Mouse (Mus musculus): ENCODE results near the gene Cacna1a.

The Cacna1a gene

DNA sequence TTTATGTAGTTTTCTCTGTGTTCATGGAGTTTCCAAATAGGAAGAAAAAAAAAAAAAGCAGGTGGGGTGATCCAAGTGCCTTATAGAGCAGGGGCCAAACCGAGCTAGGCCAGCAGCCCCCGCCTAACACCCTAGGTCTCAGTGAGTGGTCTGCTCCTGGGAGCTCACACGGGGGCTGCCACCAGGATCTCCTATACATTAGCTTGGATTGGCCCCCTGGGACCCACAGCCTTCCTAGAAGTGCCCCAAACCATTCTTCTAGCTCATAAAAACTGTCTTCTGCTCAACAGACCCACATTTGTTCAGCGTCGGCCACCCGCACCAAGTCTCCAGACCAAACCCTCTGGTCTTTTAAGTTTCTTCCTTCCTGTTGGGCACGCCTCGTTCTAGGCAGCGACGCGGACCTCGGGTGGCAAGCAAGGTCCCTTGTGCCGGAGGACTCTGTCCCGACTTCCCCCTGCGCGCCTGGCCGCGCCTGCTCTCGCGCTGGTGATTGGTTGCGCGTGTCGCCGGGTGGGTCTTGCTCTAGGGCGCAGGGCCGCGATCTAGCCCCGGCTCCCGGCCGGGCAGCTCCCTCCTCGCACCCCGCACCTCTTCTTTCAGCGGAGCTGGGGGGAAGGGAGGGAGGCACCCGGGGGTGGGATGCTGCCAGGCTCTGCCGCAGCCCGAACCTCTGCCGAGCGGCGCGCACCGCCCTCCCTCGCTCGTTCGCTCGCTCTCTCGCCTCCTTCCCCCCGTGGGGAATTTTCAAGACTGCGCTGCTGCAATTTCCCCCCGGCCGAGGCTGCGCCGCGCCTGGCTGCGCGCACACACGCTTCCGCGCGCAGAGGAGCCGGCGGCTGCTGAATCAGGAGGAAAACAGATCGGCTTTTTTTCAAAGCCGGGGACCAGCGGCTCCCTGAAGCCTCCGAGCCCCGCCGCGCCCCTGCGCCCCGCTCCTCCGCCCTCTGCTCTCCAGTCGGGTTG, 25.9 kb downstream of the Cacna1a start:
- in situ Hi-C loops (cut with MboI), result no loop called here

DNA sequence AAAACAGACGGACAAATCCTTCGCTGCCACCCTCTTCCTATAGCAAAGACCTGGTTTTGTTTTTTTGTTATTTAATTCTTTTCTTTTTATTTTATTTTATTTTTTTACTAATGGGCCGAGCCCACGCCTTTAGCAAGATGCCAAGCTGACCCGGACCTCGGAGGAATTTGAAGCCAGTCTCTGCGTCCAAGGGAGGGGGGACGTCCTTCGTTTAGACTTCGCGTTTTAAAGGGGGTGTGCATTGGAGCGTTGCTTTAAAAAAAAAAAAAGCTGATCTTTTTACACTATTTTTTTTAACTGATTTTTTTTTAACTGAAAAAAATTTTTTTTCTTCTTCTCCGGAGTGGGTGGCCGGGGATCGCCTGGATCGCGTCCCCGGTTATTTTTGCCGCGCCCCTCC, 26.7 kb downstream of the Cacna1a start:
- in situ Hi-C loops (cut with MboI), result no loop called here

DNA sequence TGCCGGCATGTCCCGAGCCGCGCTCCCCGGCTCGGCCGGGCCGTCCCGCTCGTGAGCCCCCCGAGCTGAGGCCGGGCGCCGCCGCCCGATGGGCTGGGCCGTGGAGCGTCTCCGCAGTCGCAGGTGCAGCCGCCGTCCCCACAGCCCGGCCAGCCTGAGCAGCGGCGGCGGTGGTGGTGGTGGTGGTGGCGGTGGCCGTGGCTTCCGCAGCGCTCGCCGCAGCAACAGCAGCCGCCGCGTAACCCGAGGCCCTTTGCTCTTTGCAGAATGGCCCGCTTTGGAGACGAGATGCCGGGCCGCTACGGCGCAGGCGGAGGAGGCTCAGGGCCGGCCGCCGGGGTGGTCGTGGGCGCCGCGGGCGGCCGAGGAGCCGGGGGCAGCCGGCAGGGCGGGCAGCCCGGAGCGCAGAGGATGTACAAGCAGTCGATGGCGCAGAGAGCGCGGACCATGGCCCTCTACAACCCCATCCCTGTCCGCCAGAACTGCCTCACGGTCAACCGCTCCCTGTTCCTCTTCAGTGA, 27.2 kb downstream of the Cacna1a start:
- in situ Hi-C loops (cut with MboI), result no loop called here

DNA sequence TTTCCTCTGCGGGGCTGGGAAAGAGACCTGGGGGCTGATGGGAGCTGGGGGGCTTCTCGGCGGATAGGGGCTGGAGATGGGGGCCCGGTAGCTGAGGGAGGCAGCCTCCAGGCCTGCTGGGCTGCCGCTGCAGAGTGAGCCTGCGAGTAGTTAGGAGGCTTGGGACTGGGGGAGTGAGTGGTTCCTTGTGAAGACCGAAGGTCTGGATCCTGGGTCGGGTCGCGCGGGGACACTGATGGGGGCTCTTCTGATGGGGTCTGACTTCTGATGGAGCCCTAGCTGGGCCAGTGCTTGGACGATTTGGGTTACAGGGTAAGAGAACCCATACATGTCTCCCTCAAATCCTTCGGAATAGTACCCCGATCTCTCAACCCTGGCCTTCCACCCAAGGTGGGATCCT, 27.8 kb downstream of the Cacna1a start:
- in situ Hi-C loops (cut with MboI), result no loop called here

DNA sequence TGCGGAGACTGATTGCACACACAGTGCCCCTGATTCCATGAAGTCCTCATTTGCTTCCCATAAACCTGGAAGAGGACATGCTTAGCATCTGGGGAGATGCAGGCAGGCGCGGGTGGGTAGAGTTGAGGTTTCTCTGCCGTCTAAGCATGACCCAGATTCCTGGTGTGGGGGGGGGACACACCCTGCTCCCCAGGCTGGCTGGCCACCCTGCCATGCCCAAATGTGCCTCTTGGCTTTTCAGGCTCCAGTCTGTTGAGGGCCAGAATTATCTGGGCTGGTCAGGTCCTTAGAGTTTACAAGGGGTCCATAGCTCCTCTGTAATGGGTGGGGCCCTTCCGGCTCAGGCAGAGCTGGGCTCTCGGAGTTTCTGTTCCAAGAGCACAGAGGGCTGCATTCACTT, 28.7 kb downstream of the Cacna1a start:
- in situ Hi-C loops (cut with MboI), result no loop called here

DNA sequence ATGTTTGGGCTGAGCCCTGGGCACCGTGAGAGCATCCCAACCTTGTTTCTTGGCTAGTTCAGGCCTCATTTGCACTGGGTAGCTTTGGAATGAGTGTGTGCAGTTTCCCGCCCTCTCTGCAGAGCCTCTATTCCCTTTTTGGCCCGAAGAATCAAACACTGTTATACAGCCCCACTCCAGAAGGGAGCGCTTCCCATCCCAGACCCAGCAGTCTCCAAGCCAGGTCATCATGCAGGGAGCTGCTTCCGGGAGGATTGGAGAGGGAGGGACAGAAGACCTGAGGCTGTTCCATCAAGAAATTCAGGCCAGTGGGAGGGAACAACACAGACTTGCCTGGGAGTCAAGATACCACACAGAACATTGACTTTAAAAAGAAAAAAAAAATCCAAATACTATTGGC, 29.6 kb downstream of the Cacna1a start:
- in situ Hi-C loops (cut with MboI), result no loop called here

DNA sequence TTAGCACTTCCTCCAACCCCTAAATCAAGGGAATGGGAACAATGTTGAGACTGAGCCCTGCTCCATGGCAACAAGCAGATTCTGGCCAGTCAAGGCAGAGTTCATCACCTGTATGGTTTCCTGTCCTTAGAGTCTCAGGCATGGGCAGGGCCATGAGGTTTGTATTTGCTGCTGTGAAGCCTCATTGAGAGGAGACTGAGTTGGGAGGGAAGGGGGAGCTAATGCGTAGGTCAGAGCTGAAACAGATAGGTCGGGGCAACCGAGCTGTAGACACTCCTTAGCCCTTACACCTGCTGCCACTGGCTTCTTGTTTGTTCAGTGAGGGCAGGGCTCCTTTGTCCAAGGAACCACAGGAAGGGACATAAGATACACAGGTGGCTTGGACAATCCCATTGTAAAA, 36.2 kb downstream of the Cacna1a start:
- in situ Hi-C loops (cut with MboI), result no loop called here

DNA sequence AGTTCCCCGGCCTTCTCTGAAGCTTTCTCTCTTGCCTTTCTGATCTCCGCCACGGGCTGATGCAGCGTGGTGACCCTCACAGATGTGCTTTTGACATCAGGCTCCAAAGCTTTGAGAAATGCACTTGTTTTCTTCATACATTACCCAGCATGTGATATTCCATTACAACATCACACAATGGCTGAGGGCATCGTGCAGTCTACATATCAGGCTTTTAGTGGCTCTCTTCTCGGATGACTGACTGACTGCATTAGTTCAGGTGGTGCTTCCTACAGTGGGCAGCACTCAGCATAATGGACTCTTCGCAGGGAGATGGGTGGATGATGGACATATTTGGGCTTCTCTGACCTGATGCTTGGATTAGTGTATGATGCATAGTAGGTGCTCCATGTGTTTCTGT, 37.8 kb downstream of the Cacna1a start:
- in situ Hi-C loops (cut with MboI), result no loop called here

DNA sequence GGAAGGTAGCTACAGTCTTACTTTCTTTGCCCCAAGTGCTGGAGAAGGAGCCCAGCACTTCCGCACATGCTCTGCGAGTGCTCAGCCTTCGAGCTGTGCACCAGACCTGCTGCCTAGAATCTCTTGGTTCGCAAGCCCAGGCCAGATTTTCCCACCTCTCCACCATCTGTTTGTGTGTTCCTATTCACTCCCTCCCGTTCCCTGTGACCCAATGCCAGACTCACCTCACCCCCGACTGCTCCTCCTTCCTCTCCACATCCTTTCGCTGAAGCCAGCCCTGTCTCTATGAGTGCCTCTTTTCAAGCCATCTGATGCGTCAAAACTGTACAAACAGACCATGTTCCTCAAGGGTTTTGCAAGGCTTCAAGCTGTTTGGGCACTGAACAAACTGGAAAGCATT, 38.3 kb downstream of the Cacna1a start:
- in situ Hi-C loops (cut with MboI), result no loop called here

DNA sequence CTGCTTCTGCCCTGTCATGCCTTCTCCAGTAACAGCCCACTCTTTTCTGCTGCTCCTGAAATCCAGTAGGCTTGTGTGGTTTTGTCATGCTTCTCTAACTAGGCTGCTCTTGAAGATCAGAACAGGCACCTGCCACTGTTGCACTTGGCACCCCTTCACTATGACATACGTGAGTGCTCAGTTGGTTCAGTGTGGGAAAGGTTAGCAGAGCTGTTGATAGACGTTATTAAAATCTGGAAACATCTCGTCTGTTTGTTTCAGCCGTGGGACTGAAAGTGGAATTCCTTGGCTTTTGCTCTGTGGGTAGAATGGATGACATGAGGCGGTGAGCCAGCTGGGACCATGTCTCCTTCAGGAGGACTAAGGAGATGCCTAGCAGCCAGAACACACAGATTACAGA, 39.8 kb downstream of the Cacna1a start:
- in situ Hi-C loops (cut with MboI), result no loop called here

DNA sequence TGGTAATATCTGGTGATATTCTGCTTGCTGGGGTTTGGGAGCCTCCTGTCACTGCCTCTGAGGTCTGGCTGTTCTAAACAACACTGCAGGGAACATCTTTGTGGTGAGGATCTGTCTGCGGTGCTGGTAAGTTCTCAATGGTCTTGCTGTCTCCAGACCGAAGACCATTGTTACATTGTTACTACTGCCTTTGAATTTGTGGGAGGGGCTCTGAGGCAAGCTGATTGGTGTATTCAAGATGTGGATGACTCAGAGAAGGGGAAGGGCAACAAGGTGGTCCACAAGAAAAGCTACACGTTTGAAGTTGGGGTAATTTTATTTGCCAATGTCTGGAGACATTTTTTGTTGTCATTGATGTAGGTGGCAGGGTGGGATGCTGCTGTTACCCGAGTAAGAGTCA, 40.8 kb downstream of the Cacna1a start:
- in situ Hi-C loops (cut with MboI), result no loop called here

DNA sequence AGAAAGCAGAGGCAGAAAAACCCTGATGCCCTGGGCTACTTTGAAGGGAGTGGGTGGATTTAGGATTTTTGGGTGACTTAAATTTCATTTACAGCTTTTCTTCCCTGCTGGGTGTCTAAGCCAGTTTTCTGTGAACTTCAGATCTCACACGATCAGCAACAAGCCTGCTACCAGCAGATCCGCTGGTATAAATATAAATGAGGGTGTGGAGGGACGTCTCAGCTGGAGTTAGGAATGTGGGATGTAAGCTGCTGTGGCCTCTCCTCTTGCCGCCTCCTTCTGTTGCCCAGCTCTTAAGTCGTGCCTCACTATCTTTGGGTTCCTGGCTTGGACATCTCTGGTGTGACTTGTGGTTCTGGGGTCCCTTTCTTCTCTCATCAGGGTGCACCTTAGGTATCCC, 41.3 kb downstream of the Cacna1a start:
- in situ Hi-C loops (cut with MboI), result no loop called here

DNA sequence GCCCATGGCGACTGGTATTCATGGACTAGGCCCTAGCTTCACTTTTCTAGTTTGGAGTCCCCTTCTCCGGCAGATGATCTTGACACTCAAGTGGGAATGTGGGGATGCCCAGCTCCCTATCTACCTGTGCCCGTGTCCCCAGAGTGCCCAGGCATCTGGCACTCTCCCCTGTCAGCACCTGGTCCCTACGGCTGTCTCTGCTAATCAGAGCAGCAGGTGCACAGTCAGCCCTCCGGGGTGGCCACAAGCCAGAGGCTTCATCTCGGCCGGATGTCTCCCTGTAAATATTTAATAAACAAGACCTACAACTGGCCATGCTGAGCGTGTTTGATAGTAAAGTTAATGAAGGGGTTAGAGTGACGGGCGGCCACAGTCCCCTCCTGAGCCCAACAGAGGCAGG, 47.1 kb downstream of the Cacna1a start:
- in situ Hi-C loops (cut with MboI), result no loop called here

DNA sequence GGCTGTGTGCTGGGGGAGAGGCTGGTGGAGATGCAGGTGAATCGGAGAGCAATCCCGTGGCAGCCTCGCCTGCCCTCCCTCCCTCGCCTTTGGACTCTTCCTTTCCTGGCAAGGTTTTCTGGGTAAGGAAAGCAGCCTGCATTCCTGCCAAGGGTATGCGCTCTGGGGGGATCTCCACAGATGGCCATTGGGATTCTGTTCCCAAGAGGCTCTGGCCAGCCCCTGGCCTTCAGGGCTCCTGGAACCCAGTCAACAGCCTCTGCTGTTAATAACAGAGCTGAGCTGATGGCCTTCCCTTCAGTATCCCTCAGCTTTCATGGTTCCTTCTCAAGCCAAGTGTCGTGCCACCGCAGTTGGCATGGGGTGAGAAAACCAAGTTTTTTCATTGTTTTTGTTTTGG, 51.6 kb downstream of the Cacna1a start:
- in situ Hi-C loops (cut with MboI), result no loop called here

DNA sequence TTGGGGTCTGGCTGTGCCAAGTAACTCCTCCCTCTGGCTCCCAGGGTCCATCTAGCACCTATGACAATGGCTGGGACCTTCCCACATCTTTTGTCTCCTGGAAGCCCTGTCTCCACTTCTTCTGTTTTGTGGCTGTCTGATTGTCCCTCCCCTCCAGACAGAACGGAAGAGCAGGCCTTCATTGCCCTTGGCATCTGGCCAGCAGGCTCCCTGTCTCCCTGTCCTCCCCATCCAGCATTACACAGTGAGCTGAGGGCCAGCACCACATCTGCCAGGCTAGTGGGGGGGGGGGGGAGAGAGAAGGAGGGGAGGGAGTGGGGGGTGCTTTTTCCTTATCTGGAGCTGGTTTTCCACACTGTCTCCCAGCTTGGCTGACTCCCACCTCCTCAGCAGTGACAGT, 53.8 kb downstream of the Cacna1a start:
- in situ Hi-C loops (cut with MboI), result no loop called here

DNA sequence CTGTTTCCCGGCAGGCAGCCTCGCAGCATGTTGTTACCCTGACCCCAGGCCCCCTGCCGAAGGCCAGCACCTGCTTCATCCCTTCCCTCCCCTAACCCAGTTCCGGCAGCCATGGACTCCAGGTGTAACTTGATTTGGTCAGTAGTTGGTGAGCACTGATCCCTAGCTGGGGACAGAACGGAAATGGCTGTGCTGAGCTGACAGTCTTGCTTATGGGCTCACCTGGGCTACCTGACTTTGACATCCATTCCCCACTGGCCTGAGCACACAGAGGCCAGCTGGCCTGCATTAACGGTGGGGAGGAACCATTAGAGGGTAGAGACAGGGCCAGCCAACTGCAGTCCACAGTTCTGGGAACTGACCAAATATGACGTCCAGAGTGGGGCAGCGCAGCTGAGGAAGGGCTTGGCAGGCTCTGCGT, 58.3 kb downstream of the Cacna1a start:
- in situ Hi-C loops (cut with MboI), result no loop called here

DNA sequence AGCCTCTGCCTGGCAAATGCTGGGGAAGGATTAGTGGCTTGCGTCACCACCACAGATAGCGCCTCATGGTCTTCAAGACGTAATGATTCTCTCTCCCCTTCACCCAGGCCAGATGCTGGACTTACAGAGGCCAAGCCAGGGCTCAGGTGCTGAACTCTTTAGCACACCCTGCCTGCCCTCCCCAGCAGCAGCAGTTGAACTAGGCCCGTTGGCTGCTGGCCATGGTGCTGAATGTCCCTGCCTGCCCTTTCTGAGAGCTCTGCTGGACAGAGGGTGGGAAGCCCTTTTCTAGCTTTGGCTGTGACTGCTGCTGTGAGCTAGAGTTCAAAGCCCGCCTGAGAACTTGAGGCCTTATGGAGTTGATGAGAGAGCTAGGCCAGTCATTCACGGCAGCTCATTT, 66.3 kb downstream of the Cacna1a start:
- in situ Hi-C loops (cut with MboI), result no loop called here

DNA sequence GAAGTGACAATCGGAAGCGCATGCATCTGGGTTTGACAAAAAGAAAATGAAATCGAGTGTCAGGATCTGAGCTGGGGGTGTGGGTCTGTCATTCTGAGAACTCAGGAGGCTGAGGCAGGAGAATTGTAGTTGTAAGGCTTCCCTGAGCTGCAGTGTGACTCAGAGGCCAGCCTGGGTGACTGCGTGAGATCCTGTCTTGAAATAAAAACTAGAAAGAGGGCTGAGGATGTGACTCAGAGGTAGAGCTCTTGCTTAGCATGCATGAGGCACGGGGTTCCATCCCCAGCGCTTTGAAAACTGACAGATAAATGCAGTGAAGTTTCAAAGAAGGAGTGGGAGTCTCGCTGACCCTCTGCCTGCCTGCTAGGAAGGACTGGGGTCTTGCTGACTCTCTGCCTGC, 70.6 kb downstream of the Cacna1a start:
- in situ Hi-C loops (cut with MboI), result no loop called here

DNA sequence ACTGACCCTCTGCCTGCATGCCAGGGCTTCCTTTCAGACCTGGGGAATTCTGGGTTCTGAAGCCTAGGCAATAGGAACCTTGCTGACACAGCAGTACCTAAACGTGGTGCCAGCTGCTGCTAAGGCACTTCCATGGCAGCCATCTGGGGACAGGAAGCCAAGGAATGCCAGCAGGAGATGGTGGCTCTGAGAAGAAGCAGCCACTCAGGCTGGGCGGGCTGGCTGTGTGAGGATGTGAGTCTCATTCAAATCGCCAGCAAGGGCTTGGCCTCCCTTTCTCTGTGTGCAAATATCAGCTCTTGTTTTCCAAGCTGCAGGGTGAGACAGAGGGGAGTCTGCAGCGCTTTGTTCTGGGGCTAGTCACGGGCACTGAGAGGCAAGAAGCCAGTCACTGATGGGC, 71.0 kb downstream of the Cacna1a start:
- in situ Hi-C loops (cut with MboI), result no loop called here

DNA sequence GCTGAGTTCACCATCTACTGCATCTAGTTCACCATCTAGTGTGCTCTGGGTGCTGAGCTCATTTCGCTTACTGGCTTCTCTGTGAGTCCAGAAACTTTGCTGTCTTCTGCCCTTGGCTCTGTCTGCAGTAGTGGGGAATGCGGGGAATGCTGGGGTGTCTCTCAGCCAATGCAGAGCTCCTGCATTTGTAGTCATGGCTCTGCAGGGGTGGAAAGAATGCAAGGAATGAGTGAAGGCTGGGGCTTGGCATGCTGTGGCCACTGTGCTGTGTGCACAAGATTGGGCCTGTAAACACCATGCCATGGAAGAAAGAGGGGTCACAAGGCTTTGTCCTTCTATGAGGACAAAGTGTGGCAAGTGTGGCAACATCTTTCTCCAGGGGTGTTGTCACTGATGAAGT, 72.5 kb downstream of the Cacna1a start:
- in situ Hi-C loops (cut with MboI), result no loop called here

DNA sequence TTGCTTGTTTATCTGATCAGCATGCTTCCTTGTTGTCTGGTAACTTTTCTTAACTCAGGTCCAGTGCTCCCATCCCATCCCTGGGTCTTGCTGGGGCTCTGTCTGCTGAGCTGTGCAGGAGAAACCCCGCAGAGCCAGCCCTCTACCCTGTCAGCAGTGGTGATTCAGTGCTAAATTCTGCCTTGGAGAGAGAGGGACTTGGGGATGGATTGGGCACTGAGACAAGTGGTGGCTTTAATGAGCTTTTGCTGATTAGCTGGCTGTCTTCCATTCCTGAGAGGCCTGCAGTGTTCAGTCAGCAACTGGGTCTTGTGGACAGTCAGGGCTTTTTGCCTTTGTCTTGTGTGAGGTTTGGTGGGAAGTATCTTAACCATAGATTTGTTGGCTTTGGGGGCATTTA, 78.7 kb downstream of the Cacna1a start:
- in situ Hi-C loops (cut with MboI), result no loop called here

DNA sequence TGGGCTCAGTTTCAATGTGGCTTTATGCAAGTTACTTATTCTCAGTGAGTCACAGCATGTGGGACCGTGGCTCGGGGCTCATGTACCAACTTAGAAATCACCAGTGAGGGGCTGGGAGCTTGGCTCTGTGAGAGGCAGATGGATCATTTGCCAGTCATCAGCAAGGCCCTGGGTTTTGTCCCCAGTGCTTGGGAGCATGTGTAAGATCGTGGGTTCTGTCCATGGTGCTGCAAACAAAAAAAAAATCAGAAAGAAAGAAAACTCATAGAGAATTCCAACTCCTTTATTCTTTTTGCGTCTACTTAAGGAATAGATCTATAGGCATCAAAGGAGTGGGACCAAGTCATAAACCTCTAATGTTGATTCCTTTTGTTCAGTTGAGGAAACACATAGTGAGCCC, 80.8 kb downstream of the Cacna1a start:
- in situ Hi-C loops (cut with MboI), result no loop called here

DNA sequence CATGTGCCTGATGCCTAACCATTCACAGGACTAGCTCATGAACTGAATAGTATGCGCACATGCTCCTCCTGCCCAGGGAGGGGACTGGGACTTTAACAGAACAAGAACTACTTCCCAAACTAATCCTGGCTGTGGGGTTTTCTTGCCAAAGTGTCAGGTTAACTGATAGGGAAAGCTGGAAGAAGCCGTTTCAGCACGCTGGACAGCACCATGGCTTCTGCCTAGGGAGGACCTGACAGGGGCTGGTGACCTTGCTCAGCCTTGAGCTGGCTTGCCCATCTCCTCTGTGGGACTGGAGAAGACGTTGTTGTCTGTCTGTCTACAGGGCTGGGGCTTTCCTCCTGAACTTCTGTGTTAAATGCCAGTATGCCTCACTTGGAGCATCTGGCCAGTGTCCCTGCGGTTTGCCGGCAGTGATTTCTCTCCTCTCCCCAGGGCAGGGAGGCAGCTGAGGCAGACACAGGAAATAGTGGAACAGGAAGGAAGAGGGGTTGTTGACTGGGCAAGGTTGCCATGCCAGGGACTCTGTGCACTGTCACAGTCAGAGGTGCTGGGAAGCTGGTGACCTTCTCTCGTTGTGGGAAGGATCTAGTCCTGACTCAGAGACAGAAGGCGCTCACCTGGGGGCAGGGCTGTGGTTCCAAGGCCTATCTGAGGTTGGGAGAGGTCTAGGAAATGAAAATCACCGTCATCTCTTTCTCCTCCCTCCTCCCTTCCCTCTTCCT, 83.2 kb downstream of the Cacna1a start:
- in situ Hi-C loops (cut with MboI), result no loop called here

Data from mature B cell (primary cell).